Mouse (Mus musculus) liver, embryonic 15.5 days (tissue): ENCODE measurements around the gene Tut7. TPM values are rescaled to one million over a fixed set of nuclear protein-coding genes. Genes with fewer than 3 reads are reported as not detected.

Experiments used
- ATAC-seq: fragments of 200-750 bp; cut with Nextera tagmentation; 2 replicates; pipeline ENCODE4 v1.8.0; 2017; ENCODE audit warnings: moderate number of reproducible peaks, mild to moderate bottlenecking, moderate library complexity; ENCODE audit not compliant: insufficient read depth
- H3K27ac ChIP-seq: fragments of 300-500 bp; sonication (generic); replicated peaks from 2 replicates; pipeline ENCODE4 v1.5.1; 2015; ENCODE audit warnings: mild to moderate bottlenecking, inconsistent platforms
- H3K27me3 ChIP-seq: fragments of 300-500 bp; sonication (generic); 2 replicates; pipeline ENCODE4 v1.6.1; 2015; ENCODE audit warnings: mild to moderate bottlenecking, inconsistent platforms
- H3K36me3 ChIP-seq: fragments of 300-500 bp; sonication (generic); replicated peaks from 2 replicates; pipeline ENCODE4 v1.6.1; 2015; ENCODE audit warnings: moderate library complexity, mild to moderate bottlenecking, inconsistent platforms
- H3K4me1 ChIP-seq: fragments of 300-500 bp; sonication (generic); replicated peaks from 2 replicates; pipeline ENCODE4 v1.6.1; 2015; ENCODE audit warnings: inconsistent platforms
- H3K4me2 ChIP-seq: fragments of 300-500 bp; sonication (generic); 2 replicates; pipeline ENCODE4 v1.6.1; 2015; ENCODE audit warnings: moderate library complexity, mild to moderate bottlenecking, inconsistent platforms
- H3K4me3 ChIP-seq: fragments of 300-500 bp; sonication (generic); replicated peaks from 2 replicates; pipeline ENCODE4 v1.5.1; 2015; ENCODE audit warnings: mild to moderate bottlenecking, inconsistent platforms
- H3K9ac ChIP-seq: fragments of 300-500 bp; sonication (generic); 2 replicates; pipeline ENCODE4 v1.6.1; 2015; ENCODE audit warnings: moderate library complexity, mild to moderate bottlenecking, inconsistent platforms
- H3K9me3 ChIP-seq: fragments of 300-500 bp; sonication (generic); replicated peaks from 2 replicates; pipeline ENCODE4 v1.6.1; 2016; ENCODE audit warnings: inconsistent platforms
- WGBS: fragments of 180-500 bp; shearing (Covaris S2); methylation state at CpG from one replicate; pipeline ENCODE4 v1.1.7; 2015; ENCODE audit warnings: mixed read lengths; ENCODE audit not compliant: insufficient replicate concordance; 5-methylcytosine and 5-hydroxymethylcytosine counted together
- polyA plus RNA-seq: library from polyadenylated mRNA; unstranded; fragments of >200 nt; fragmentation: Nextera tagmentation; extraction: Ambion mirVana; gene quantifications from 2 replicates; pipeline ENCODE4 v1.2.1, GENCODE M21; 2015

The Tut7 gene
- polyA plus RNA-seq, 1 experiment from 2014 or later = 57.2 TPM

DNA sequence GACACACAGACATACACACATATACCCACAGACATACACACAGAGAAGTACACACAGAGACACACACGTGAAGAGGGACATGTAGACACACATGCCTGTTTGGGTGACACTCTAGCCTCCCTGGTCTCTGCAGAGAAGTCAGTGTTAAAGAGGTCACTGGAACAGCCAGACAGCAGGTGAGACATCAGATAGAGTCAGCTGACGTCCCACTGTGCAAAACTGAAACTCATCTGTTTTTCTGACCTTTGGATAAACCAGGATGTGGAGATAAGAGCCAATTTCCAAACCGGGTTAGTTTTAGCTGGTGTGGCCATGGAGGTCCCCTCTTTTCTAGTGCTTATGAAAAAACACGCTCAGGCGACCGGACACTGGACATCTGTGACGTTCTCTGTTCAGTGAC is 9.5 kb upstream of the Tut7 start:
- Histone ChIP-seq H3K9me3 (no peaks in the 10 kb centered on the region), H3K27ac (peak overlapping the region; percentile 38), H3K4me2 (no peak overlapping the region), H3K36me3 (no peaks in the 10 kb centered on the region), H3K9ac (no peak overlapping the region), H3K27me3 (no peaks in the 10 kb centered on the region), H3K4me1 (peaks cover 37% of the 10 kb centered on the region), H3K4me3 (no peak overlapping the region)
- peak; percentile 51; the same call in 1 of the 2 replicates for ATAC-seq
- 39% methylated on average over 7 of the region's 7 CpGs for WGBS

DNA sequence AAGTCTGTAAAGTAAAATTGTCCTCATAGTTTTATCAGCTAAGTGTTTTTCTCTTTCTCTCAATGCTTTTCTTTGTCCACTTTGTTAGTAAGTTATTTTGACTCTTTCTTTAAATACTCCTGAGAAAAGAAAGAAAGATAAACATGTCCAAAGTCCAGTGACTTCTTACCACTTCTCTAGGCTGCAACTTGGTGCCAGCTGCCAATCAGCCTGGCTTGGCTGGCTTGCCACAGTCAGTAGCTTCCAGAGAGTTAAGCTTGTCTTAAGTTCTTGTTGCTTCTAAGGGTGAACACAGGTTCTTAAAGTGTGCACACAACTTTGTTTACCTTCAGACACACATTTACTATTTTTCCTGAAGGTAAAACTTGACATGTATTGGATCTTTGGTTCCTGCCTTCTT is 3.0 kb upstream of the Tut7 start:
- no peak for ATAC-seq
- no peak overlapping the region for H3K9ac ChIP-seq
- H3K27ac ChIP-seq = peak overlapping the region; percentile 43; the same call in 1 of the 2 replicates
- H3K4me1 ChIP-seq = peaks cover 22% of the 10 kb centered on the region
- H3K9me3 ChIP-seq = no peaks in the 10 kb centered on the region
- H3K4me2 ChIP-seq = no peak overlapping the region
- H3K36me3 ChIP-seq = peaks cover 8% of the 10 kb centered on the region
- no peaks in the 10 kb centered on the region for H3K27me3 ChIP-seq
- no peak overlapping the region for H3K4me3 ChIP-seq

DNA sequence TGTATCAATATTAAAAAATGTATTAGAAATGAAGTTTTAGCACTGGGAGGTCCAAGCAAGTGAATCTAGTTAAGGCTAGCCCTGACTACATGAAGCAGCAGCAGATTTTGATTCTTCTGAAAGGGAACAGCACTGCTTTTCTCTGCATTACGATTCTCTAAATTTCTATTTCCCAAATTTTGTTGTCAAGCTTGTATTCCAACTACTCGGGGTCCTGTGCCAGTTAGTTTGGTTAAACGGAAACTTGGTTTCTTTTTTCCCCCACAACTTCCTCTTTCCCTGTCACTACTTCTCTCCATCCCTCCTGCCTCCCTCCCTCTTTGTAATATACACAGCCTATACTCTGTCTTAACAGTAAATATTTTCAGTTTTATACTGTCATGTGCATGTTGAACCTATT is 2.1 kb downstream of the Tut7 start:
- H3K4me3 ChIP-seq = peak overlapping the region; percentile 88
- H3K27ac ChIP-seq = peak overlapping the region; percentile 83
- H3K9me3 ChIP-seq = no peaks in the 10 kb centered on the region
- peaks cover 56% of the 10 kb centered on the region for H3K36me3 ChIP-seq
- peaks cover 62% of the 10 kb centered on the region for H3K4me1 ChIP-seq
- ATAC-seq = no peak
- peak overlapping the region; percentile 75 for H3K4me2 ChIP-seq
- H3K27me3 ChIP-seq = no peaks in the 10 kb centered on the region
- H3K9ac ChIP-seq = peak overlapping the region; percentile 79
- 18% methylated on average over 3 of the region's 3 CpGs for WGBS

DNA sequence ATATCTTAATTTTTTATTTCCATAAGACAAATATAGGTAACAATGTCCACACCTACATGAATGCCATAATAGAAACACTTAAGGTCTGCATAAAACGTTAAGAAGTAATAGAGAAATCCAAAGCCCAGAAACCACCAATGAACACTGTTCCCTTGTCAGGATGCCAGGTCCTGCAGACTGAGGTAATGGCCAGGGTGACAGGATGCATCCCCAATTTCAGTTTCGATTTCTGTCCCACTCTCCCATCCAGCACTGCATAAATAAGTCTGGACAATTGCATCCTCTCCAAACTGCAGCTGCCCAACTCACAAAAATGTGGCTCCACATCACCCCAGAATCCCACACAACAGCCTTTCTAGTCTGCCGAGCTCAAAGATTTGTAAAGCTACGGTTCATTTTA is 2.8 kb downstream of the Tut7 start:
- H3K9ac ChIP-seq = peak overlapping the region; percentile 79
- WGBS = 38% methylated on average over 4 of the region's 4 CpGs
- no peaks in the 10 kb centered on the region for H3K27me3 ChIP-seq
- H3K27ac ChIP-seq = peak overlapping the region; percentile 83
- H3K4me3 ChIP-seq = peak overlapping the region; percentile 88
- ATAC-seq = no peak
- H3K4me2 ChIP-seq = peak overlapping the region; percentile 75
- H3K36me3 ChIP-seq = peaks cover 63% of the 10 kb centered on the region
- peaks cover 69% of the 10 kb centered on the region for H3K4me1 ChIP-seq
- no peaks in the 10 kb centered on the region for H3K9me3 ChIP-seq

DNA sequence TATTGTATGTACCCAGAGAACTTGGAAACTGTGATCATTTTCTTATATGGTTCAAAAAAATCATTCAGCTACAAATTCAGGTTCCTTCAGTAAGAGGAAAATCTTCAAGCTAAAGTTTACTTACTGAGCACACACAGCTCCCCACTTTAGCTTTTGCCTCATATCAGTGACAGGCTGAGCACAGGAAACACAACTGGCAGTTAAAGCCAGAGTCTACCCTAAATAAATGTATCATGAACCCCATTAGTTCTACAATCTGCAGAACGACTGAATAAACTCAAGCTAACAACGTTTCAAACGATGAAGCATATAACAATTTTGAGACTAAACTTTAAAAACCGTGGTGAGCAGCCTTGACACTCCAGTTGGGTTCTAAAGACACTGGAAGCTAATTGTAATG is 5.6 kb downstream of the Tut7 start:
- H3K27me3 ChIP-seq = no peaks in the 10 kb centered on the region
- H3K9me3 ChIP-seq = no peaks in the 10 kb centered on the region
- ATAC-seq = no peak
- H3K4me2 ChIP-seq = peak overlapping the region; percentile 75
- WGBS = 50% methylated on average over 4 of the region's 4 CpGs
- H3K4me1 ChIP-seq = peaks cover 82% of the 10 kb centered on the region
- H3K36me3 ChIP-seq = peaks cover 87% of the 10 kb centered on the region
- H3K27ac ChIP-seq = peak overlapping the region; percentile 97
- peak overlapping the region; percentile 57; the same call in 1 of the 2 replicates for H3K9ac ChIP-seq
- peak overlapping the region; percentile 88 for H3K4me3 ChIP-seq

DNA sequence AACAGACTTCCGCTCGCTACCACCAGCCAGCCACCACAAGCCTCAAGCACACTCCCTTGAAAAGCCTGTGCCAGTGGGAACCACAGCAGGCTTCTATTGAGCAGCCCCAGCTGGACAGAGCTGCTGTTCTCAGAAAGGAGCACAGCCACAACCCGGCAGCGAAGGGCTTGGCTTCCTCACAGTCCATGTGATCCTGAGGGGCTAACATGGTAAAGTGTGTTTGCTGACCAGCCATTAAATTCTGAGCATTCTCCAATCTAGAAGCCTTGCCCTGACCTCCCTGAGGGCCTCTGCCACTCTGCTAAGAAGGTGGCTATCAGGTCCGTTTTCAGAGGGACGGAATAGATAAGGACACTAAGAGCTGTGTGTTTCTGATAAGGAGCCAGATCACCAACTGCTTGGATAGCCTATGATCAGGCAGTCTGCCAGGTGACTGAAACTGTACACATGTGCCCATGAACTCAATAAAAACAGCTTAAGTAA is 8.8 kb downstream of the Tut7 start:
- Histone ChIP-seq H3K27me3 (no peaks in the 10 kb centered on the region), H3K4me1 (peaks cover 76% of the 10 kb centered on the region), H3K9me3 (no peaks in the 10 kb centered on the region), H3K9ac (peak overlapping the region; percentile 73), H3K36me3 (peaks cover 95% of the 10 kb centered on the region), H3K27ac (peak overlapping the region; percentile 97), H3K4me3 (peak overlapping the region; percentile 49), H3K4me2 (peak overlapping the region; percentile 77)
- ATAC-seq = peak; percentile 99
- 24% methylated on average over 6 of the region's 6 CpGs for WGBS

DNA sequence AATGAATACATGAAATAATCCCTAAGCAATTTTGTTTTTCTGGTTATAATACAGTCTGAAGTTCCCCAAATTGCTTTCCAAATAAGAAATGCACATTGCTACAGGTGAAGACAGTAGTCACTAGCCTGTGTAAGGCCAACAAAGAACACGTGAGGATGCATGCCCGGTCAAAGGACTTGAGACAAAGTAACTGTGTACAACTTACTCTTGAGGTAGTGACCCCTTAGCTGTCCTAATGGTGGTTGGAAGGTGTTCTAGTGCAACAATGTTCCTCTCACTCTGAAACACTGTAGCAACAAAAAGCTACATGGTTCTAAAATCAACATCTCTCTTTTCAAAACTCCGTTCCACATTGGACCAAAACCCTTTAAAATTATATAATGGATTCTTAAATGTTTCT is 11.4 kb downstream of the Tut7 start:
- Histone ChIP-seq H3K4me1 (peaks cover 51% of the 10 kb centered on the region), H3K4me3 (no peak overlapping the region), H3K36me3 (peaks cover 95% of the 10 kb centered on the region), H3K9ac (no peak overlapping the region), H3K27me3 (no peaks in the 10 kb centered on the region), H3K27ac (no peak overlapping the region), H3K9me3 (no peaks in the 10 kb centered on the region), H3K4me2 (no peak overlapping the region)
- ATAC-seq = no peak
- 91% methylated on average over 3 of the region's 3 CpGs for WGBS

DNA sequence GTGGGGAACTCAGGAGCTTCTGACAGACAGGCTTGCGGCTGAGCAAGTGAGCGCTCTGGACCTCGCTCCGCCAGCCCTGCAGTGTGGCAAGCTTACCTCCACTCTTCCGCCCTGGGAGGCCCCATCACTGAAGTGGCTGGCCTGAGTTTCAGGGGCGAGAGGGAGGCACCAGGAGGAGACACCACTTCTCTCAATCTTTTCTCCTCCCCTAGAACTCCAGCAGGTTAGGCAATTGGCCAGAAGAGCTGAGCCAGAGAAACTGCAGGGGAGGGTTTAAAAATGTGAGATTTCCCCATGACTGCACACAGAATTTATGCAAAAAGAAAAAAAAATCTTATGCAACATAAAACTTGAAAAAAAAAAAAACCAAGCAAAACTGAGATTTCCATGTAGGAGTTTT is 21.9 kb downstream of the Tut7 start:
- no peaks in the 10 kb centered on the region for H3K27me3 ChIP-seq
- H3K9me3 ChIP-seq = no peaks in the 10 kb centered on the region
- ATAC-seq = no peak
- peaks cover 60% of the 10 kb centered on the region for H3K4me1 ChIP-seq
- no peak overlapping the region for H3K4me3 ChIP-seq
- H3K9ac ChIP-seq = no peak overlapping the region
- 90% methylated on average over 6 of the region's 6 CpGs for WGBS
- H3K4me2 ChIP-seq = no peak overlapping the region
- H3K27ac ChIP-seq = no peak overlapping the region; the same call in none of the 2 replicates
- peaks cover 100% of the 10 kb centered on the region for H3K36me3 ChIP-seq

DNA sequence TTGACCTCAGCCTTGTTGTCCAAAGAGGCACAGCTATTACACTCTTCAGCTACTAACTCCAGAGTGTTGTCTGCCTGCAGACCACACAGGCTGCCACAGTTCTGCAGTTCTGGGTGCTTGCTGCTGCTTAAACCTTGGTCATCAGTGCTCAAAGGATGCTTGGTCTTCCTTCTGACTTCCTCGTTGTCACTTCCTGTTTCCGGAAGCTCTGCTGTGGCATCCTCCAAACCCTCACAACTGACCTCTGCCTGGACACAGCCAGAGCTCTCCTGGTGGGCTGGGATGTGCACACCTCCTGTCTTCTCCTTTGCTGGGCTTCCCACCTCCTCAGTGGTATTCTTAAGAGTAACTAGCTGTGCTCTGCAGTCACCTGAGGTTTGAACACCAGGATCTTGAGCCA is 22.9 kb downstream of the Tut7 start:
- ATAC-seq = no peak
- H3K4me3 ChIP-seq = no peak overlapping the region
- H3K36me3 ChIP-seq = peaks cover 100% of the 10 kb centered on the region
- peaks cover 69% of the 10 kb centered on the region for H3K4me1 ChIP-seq
- WGBS = 40% methylated on average over 2 of the region's 2 CpGs
- H3K9ac ChIP-seq = no peak overlapping the region
- 0 out of 2 replicates have a peak overlapping the region, but pooled peaks have one; percentile 73 for H3K27ac ChIP-seq
- H3K9me3 ChIP-seq = no peaks in the 10 kb centered on the region
- H3K27me3 ChIP-seq = no peaks in the 10 kb centered on the region
- H3K4me2 ChIP-seq = no peak overlapping the region

DNA sequence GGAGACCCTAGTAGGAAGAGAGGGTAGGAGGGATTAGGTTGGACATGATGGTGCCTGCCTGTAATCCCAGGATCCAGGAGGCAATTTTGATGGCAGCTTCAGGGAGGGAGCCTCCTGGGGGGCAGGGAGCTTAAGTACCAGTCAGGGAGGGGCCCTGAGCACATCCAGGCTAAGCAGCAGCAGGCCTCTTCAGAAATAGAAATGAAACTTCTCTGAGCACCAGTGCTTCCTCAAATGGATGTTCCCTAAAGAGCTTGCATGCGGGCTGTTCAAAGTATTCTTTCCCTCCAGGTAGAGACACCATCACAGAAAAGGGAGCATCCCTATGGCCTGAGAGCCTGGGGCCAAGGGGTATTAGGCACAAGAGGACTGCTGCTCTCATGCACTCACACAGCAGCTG is 24.6 kb downstream of the Tut7 start:
- no peak for ATAC-seq
- Histone ChIP-seq H3K4me1 (peaks cover 73% of the 10 kb centered on the region), H3K27me3 (no peaks in the 10 kb centered on the region), H3K4me2 (no peak overlapping the region), H3K36me3 (peaks cover 100% of the 10 kb centered on the region), H3K9me3 (no peaks in the 10 kb centered on the region), H3K27ac (peak overlapping the region; percentile 73), H3K9ac (no peak overlapping the region), H3K4me3 (no peak overlapping the region)
- 79% methylated on average over 1 of the region's 1 CpGs for WGBS

DNA sequence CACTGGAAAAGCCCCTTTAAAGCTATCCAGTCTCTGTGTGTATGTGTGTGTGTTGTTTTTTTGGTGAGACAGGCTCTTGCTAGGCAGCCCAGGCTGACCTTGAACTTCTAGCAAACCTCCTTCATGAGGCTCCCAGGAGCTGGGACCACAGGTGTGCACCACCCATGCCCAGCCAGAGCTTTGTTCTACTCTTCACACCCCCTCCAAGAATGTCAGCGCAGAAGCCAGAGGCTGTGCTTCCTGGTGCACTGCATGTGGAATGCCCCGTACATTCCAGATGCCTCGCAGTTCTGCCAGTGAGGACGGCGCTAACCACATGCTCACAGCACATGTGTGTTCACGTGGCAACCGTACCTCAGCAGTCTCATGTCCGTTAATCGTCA is 26.5 kb downstream of the Tut7 start:
- peaks cover 76% of the 10 kb centered on the region for H3K4me1 ChIP-seq
- H3K36me3 ChIP-seq = peaks cover 100% of the 10 kb centered on the region
- peak overlapping the region; percentile 97 for H3K27ac ChIP-seq
- peak overlapping the region; percentile 57 for H3K4me2 ChIP-seq
- peak overlapping the region; percentile 21 for H3K4me3 ChIP-seq
- H3K27me3 ChIP-seq = no peaks in the 10 kb centered on the region
- peak overlapping the region; percentile 55 for H3K9ac ChIP-seq
- no peak for ATAC-seq
- H3K9me3 ChIP-seq = no peaks in the 10 kb centered on the region
- WGBS = 89% methylated on average over 9 of the region's 9 CpGs

DNA sequence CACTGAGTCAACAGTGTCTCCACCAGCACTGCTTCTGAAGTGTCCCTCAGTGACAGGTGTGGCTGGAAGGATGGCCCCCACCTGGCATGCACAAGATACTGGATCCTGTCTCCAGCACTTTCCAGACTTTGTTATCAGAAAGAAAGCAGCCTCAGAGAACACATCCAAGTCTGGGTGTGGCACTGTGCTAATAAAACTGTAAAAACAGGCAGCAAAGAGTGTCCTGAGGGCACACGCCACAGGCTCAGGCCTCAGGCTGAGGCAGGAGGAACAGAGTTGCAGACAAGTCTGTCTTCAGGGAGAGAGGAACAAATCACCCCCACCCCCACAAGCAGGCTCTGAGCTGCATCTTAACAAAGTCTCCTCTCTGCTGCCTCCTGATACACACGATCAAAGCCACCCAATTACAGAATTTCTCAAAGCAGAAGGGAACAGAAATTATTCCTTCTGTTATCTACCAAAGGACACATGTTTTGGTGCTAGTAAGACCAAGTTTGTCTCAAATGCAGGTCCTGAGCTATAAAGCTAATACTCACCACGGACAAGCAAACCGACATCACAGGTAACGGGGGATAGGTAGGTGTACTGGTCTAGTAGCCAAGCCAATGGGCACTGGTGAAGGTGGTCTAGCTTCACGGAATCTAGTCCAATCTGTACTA is 27.0 kb downstream of the Tut7 start:
- peaks cover 100% of the 10 kb centered on the region for H3K36me3 ChIP-seq
- H3K9ac ChIP-seq = peak overlapping the region; percentile 55
- peaks cover 73% of the 10 kb centered on the region for H3K4me1 ChIP-seq
- peak; percentile 97 for ATAC-seq
- WGBS = 29% methylated on average over 6 of the region's 6 CpGs
- H3K4me2 ChIP-seq = peak overlapping the region; percentile 57
- H3K9me3 ChIP-seq = no peaks in the 10 kb centered on the region
- H3K27ac ChIP-seq = peak overlapping the region; percentile 97
- H3K27me3 ChIP-seq = no peaks in the 10 kb centered on the region
- peak overlapping the region; percentile 21 for H3K4me3 ChIP-seq
